Mouse (Mus musculus): Measurements from ENCODE around the gene Smim26. TPM values are rescaled to one million over a fixed set of nuclear protein-coding genes. Genes with fewer than 3 reads are reported as not detected.

Gene Smim26
- polyA plus RNA-seq, 1 experiment: 14.3 TPM

DNA sequence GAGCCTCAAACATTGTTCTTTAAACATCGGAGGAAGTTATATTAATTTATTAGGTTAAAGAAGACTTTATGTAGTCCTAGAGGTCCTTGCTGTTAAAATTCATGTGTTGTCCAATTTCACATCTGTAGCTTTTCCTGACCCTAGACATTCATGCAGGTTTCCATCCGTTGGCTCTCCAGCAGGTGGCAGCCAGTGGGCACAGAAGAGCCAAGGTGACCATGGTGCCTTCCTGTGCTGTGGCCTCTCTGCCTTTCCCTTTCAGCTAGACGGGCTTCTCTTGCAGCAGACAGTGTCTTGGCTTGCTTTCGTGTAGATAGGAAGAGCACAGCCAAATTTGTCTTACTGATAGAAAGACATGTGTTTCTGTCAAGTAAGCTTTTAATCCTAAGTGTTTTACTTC is 44.9 kb downstream of the Smim26 start:
- Histone ChIP-seq H3K27me3 (ENCODE audit: control insufficient read depth, insufficient read depth, low read length, poor library complexity, severe bottlenecking) (no peaks in the 10 kb centered on the region), H3K9me3 (replicated peaks; ENCODE audit: control insufficient read depth, insufficient read depth, low read length, poor library complexity, severe bottlenecking) (no peaks in the 10 kb centered on the region), H3K36me3 (ENCODE audit: control insufficient read depth, insufficient read depth, low read length, poor library complexity, severe bottlenecking) (no peaks in the 10 kb centered on the region; the same call in 1 of the 2 replicates), H3K4me1 (ENCODE audit: control insufficient read depth, insufficient read depth, low read length) (no peaks in the 10 kb centered on the region), H3K9ac (ENCODE audit: low read depth, poor library complexity, severe bottlenecking) (no peak overlapping the region), H3K27ac (ENCODE audit: insufficient read depth, low read length) (no peak overlapping the region), H3K4me3 (ENCODE audit: low read depth, low read length) (no peak overlapping the region)
- TF ChIP-seq EP300 (IDR thresholded peaks at IDR 0.05; ENCODE audit: insufficient read depth, low read depth, low read length): no peak
- no peak for TF ChIP-seq CTCF (IDR thresholded peaks at IDR 0.05; ENCODE audit: low read depth, low read length)
- TF ChIP-seq POLR2A (IDR thresholded peaks at IDR 0.05; ENCODE audit: insufficient read depth, low read length): no peak

DNA sequence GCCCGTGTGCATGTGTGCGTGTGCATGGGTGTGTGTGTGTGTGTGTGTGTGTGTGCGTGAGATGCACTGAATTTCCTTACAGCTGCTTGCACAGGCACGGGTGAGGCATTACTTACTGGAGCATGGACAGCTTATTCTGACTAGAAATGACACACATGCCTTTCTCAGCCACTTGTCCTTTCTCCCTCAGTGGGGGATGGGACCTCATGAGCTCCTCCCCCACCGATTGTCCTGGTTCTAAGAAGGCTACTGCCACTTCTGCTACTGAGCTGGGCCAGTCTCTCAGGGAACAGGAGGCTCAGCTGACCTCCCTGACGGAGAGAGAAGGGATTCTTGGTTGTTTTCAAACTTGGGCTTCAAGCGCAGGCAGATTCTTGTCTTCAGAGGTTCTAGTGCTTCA is 46.2 kb downstream of the Smim26 start:
- H3K4me1 ChIP-seq (ENCODE audit: control insufficient read depth, insufficient read depth, low read length): no peaks in the 10 kb centered on the region
- H3K27ac ChIP-seq (ENCODE audit: insufficient read depth, low read length): no peak overlapping the region
- H3K27me3 ChIP-seq (ENCODE audit: control insufficient read depth, insufficient read depth, low read length, poor library complexity, severe bottlenecking): no peaks in the 10 kb centered on the region
- H3K36me3 ChIP-seq (ENCODE audit: control insufficient read depth, insufficient read depth, low read length, poor library complexity, severe bottlenecking): no peaks in the 10 kb centered on the region; the same call in 1 of the 2 replicates
- H3K4me3 ChIP-seq (ENCODE audit: low read depth, low read length): no peak overlapping the region
- no peaks in the 10 kb centered on the region for H3K9me3 ChIP-seq (replicated peaks; ENCODE audit: control insufficient read depth, insufficient read depth, low read length, poor library complexity, severe bottlenecking)
- H3K9ac ChIP-seq (ENCODE audit: low read depth, poor library complexity, severe bottlenecking): no peak overlapping the region
- TF ChIP-seq POLR2A (IDR thresholded peaks at IDR 0.05; ENCODE audit: insufficient read depth, low read length) (no peak), EP300 (IDR thresholded peaks at IDR 0.05; ENCODE audit: insufficient read depth, low read depth, low read length) (no peak), CTCF (IDR thresholded peaks at IDR 0.05; ENCODE audit: low read depth, low read length) (no peak)

DNA sequence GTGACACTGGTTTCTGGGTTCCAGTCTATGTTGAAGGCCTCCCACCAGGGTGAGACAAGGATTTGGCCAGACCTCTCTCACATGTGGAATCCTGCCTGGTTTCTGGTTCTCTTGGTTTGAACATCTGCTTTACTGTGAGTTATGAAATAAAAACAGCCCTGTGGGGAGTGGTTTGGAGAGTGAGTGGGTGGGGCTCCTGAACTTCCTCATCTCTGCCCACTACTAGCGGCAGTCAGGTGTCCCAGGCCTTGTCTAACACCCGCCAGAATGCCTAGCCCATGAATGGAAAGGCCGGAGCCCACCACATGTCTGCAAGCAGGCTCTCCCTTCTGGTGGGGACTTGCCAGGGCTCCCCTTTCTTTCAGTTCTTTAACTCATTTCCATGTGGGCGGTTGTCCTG is 48.1 kb downstream of the Smim26 start:
- TF ChIP-seq POLR2A (IDR thresholded peaks at IDR 0.05; ENCODE audit: insufficient read depth, low read length) (no peak), CTCF (IDR thresholded peaks at IDR 0.05; ENCODE audit: low read depth, low read length) (no peak), EP300 (IDR thresholded peaks at IDR 0.05; ENCODE audit: insufficient read depth, low read depth, low read length) (no peak)
- no peak overlapping the region for H3K27ac ChIP-seq (ENCODE audit: insufficient read depth, low read length)
- H3K4me1 ChIP-seq (ENCODE audit: control insufficient read depth, insufficient read depth, low read length): no peaks in the 10 kb centered on the region
- H3K9me3 ChIP-seq (replicated peaks; ENCODE audit: control insufficient read depth, insufficient read depth, low read length, poor library complexity, severe bottlenecking): no peaks in the 10 kb centered on the region
- no peaks in the 10 kb centered on the region for H3K36me3 ChIP-seq (ENCODE audit: control insufficient read depth, insufficient read depth, low read length, poor library complexity, severe bottlenecking)
- H3K4me3 ChIP-seq (ENCODE audit: low read depth, low read length): no peak overlapping the region
- H3K27me3 ChIP-seq (ENCODE audit: control insufficient read depth, insufficient read depth, low read length, poor library complexity, severe bottlenecking): no peaks in the 10 kb centered on the region
- no peak overlapping the region for H3K9ac ChIP-seq (ENCODE audit: low read depth, poor library complexity, severe bottlenecking)

Other genes starting within 250 kb of the Smim26 start
- 40.4 and 42.9 TPM in 2 replicates for gene Kat14, start 225.1 kb upstream of the Smim26 start, polyA plus RNA-seq (2011; ENCODE audit: insufficient read depth, insufficient read length, low read depth, missing spikeins)
- 8.6 and 9.1 TPM in 2 replicates for gene Pet117, start 225.1 kb upstream of the Smim26 start, polyA plus RNA-seq (2011; ENCODE audit: insufficient read depth, insufficient read length, low read depth, missing spikeins)
- 0.96 and 1.9 TPM in 2 replicates for gene Dzank1, start 66.6 kb upstream of the Smim26 start, polyA plus RNA-seq (2011; ENCODE audit: insufficient read depth, insufficient read length, low read depth, missing spikeins)
- gene Polr3f, start 66.3 kb upstream of the Smim26 start, polyA plus RNA-seq (2011; ENCODE audit: insufficient read depth, insufficient read length, low read depth, missing spikeins): 21.4 and 28.4 TPM in 2 replicates
- gene Rbbp9, start 43.2 kb upstream of the Smim26 start, polyA plus RNA-seq (2011; ENCODE audit: insufficient read depth, insufficient read length, low read depth, missing spikeins): 32.1 and 32.5 TPM in 2 replicates
- gene Sec23b, start 37.8 kb upstream of the Smim26 start, polyA plus RNA-seq (2011; ENCODE audit: insufficient read depth, insufficient read length, low read depth, missing spikeins): 84.7 and 86.1 TPM in 2 replicates
- gene Dtd1, start 5.8 kb downstream of the Smim26 start, polyA plus RNA-seq (2011; ENCODE audit: insufficient read depth, insufficient read length, low read depth, missing spikeins): 44.6 and 44.7 TPM in 2 replicates
- not detected in 2 replicates for gene Scp2d1, start 229.6 kb downstream of the Smim26 start, polyA plus RNA-seq (2011; ENCODE audit: insufficient read depth, insufficient read length, low read depth, missing spikeins)

Measured in ES-Bruce4 (cell line).